Mouse (Mus musculus) hematopoietic stem cell, adult 5-6 weeks (primary cell): Measurements from ENCODE around the gene Gm21818. TPM values are rescaled to one million over a fixed set of nuclear protein-coding genes. Genes with fewer than 3 reads are reported as not detected.
"Not testable (repeated sequence)": the region's sequence is repeated elsewhere in the genome, so short reads cannot be mapped to it uniquely, and the experiment has no call there.

Source experiments
- ATAC-seq, 2 experiments: fragments of 125-278 bp in 1 of 2; replicated peaks in 1 of 2; 2 replicates each; pipeline ENCODE4 v1.8.0; 2016 to 2017; ENCODE audit warnings: inconsistent platforms in 2 of 2, mild to moderate bottlenecking in 2 of 2, moderate number of reproducible peaks in 2 of 2, low read depth in 1 of 2, moderate TSS enrichment in 1 of 2; ENCODE audit not compliant: low FRiP score in 2 of 2, poor library complexity in 2 of 2, severe bottlenecking in 2 of 2, insufficient read depth in 1 of 2, low TSS enrichment in 1 of 2
- total RNA-seq: library from RNA; stranded (forward); fragments of 172-1452, 232-1000 nt; gene quantifications from 2 replicates; pipeline ENCODE4 v1.2.3, GENCODE M21; 2017

The Gm21818 gene
- not detected in 2 replicates for total RNA-seq

DNA sequence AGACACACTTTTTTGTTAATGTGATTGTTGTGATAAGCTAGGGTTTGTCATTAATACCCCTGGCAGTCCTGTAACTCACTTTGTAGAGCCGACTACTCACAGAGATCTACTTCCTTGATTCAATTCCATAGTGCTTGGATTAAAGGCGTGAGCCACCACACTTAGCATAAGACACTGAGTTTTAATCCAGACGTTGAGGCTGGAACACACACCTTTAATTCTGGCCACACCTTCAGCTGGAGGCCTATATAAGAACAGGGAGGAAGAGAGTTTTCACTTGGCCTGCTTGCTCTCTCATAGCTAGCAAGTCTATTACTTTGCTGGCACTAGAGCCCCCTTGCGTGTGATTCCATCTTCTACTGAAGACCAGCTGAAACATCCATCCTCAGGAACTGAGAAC is at the start of gene Gm21818:
TSS of gene Gm21818 (plus strand) at position 301 of the 400 bp plus-strand sequence.
- not testable (repeated sequence) for ATAC-seq

DNA sequence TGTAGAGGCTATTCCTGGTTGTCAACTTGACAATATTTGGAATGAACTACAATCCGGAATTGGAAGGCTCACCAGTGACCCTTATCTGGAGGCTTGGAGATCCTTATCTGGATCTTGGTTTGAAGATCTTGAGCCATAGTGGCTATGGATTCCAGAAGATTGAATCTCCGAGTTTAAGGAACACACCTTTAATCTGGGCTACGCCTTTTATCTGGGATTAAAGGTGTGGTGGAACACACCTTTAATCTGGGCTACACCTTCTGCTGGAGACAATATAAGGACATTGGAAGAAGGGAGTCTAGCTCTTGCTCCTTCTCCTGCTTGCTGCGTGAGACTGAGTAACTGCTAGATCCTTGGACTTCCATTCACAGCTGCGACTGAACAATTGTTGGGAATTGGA is 32.3 kb upstream of the Gm21818 start, which contains the start of gene Gm20767:
TSS of gene Gm20767 (plus strand) at position 301 of the 400 bp plus-strand sequence.
- ATAC-seq: not testable (repeated sequence)

DNA sequence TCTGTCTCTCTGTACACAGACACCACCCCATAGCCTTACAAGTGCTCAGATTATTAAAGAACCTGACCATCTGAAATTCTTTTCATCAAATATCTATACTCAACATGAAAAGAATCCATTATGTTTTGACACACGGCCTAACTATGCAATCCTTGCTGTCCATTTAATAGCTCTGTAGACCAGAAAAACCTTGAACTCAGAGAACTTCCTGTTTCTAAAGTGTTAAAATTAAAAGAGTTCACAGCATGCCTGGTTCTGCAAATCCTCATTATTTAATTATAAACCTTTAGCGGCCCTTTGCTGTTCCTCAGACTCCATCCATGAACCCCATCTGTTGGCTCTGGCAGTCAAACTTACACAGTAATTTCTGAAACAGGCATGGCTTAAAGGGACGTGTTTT is 29.9 kb upstream of the Gm21818 start:
- ATAC-seq: not testable (repeated sequence)

DNA sequence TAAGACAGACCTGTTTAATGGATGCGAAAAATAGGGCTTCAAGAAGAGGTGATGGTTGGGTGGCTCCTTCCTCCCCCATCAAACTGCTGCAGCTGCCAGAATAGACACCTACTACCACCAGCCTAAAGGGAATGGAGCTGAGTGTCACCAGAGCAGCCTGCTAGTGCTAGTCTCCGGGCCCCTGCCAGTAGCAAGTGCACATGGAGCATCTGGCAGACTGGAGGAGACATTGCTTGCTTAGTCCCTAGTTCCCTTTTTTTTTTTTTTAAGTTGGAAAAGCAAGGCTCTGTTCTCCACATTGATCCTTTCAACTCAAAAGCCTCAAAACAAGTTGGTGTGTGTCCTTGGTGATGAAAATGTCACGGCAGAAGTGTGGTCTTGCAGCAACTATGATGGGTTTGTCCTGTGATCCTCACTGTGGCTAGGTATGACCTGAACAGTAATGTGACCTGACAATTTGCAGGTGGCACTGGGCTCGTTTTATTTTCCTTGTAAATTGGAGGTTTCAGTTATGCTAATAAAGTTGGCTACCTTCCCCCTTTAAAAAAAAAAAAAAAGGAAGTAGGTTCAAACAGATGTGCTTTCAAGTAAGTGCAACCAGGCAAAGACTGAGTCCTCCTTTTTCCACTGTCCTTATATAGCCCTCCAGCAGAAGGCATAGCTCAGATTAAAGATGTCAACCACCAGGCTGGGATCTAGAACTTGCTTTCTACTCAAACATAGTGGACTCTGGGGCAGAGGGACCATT is 22.4 kb upstream of the Gm21818 start:
- peak; percentile 71 to 81 for ATAC-seq

DNA sequence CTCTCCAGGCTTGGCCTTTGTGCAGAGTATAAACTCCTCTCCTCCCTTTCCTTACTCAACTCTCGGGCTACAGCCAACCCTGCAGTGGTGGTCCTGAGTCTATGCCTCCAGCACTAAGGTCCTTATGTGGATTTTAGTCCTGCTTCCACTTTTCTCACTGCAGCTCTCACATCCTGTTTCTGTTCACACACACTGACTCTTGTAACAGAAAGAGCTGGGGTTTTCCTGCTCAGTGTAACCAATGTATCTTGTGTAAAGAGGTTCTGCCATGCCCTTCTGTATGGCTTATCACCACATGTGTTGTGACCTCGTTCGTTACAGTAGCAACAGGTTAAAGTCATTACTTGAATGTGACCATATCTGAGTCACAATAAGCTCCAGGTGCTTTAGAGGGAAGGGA is 21.6 kb upstream of the Gm21818 start:
- ATAC-seq: peak in 1 of 2 experiments; percentile 47; a peak in 1 of 4 replicates

DNA sequence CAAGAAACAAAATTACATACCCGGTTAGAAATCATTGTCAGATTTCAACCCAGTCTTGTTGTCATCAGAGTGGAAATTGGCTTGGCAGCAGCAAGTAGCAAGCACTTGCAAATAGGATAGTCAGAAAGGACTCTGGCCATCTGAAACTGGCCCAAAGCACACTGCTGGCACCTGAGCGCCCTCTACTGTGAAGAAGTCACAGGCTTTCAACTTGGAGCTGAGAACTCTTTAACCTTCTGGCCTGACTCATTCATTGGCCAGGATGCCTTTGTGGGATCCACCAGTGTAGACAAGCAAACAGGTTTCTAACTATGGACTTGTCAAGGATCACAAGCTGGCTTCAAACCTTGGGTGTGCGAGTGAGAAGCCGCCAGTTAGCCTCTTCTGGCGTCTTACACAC is 3.9 kb upstream of the Gm21818 start:
- ATAC-seq: peak; percentile 48 to 62

DNA sequence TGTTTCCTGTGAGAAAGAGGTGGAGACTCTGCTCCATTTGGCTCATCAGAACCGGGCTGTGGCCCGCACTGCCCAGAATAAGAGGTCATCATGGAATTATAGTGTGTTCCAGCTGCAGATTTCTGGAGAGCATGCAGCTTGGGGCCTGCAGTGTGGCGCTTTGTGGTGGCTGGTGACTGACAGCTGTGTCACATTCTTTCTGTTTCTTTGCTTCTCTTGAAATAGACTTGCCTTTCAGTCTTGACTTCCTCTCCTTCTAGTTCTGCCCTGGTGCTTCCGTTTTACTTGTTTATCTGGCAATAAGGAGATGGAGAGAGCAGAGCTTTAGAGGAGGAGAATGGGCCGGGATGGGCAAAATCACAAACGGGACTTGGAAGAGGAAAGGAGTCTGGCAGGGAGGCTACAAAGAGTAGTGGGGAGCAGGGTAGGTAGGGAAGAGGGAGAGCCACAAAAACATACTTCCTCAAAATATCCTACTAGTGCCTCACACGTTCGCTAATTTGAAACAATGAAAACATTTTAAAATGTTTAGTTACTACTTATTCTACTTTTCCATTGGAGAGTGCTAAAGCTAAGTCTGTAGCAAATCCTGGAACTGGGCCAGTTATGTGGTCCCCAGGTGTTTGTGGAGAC is 24.1 kb downstream of the Gm21818 start:
- ATAC-seq: peak; percentile 73 to 82

DNA sequence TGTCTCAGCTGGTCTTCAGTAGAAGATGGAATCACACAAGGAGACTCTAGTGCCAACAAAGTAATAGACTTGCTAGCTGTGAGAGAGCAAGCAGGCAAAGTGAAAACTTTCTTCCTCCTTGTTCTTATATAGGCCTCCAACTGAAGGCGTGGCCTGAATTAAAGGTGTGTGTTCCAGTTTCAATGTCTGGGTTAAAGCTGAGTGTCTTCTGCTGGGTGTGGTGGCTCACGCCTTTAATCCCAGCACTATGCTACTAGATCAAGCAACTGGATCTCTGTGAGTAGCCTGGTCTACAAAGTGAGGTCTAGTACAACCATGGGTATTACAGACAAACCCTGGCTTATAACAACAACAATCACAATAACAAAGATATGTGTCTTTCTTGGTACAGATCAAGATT is 43.6 kb downstream of the Gm21818 start, which contains the start of gene Gm21762:
TSS of gene Gm21762 (minus strand) at position 101 of the 400 bp plus-strand sequence.
- ATAC-seq: not testable (repeated sequence)

DNA sequence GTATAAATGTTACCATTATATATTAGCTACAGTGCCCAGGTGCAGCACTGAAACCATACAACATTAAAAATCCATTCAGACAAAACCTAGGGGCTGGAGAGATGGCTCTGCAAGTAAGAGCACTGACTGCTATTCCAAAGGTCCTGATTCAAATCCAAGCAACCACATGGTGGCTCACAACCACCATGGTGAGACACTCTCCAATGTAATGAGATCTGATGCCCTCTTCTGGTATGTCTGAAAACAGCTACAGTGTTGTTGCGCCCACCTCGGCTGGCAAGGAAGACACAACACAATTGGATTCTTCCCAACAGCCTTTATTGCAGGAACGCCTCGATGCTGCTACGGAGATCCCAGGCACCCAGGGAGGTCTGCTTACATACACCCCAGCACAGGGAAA is 48.7 kb downstream of the Gm21818 start:
- ATAC-seq: not testable (repeated sequence)

DNA sequence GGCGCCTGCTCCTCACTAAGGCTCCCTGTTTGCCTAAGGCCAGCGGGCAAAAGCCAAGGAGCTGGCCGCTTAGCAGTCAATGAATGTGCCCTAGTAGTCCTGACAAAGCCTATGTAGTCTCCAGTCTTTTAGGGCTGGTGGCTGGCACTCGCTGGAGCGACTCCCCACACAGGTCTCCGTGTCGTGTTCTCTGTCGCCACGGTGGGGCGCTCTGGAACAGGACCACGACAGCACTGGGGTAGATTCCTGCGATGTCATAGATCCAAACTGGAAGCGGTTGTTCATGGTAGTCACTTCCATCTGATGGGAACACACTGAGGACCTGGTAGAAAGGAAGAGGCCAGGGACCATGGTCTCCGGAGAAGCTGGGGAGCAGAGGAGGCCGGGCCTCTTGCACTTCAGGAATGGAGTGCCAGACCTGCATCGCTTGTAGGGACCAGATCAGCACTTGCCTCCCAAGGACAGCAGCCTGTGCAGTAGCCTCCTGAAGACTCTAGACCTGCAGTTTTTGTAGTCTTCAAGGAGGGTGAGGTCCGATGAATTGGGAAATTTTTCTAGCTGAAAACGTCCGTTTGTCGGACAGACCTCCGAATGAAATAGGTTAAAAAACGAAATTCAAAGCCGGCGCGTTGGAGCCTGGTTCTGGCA is 50.9 kb downstream of the Gm21818 start:
- ATAC-seq: peak; percentile 62 to 67

Other genes starting within 250 kb of the Gm21818 start
- gene Gm21761, start 243.2 kb upstream of the Gm21818 start, total RNA-seq: not detected in 2 replicates
- not detected in 2 replicates for gene B020031M17Rik, start 221.6 kb upstream of the Gm21818 start, total RNA-seq
- gene Gm36079, start 145.4 kb upstream of the Gm21818 start, total RNA-seq: not detected in 2 replicates
- 3.9 and 8.6 TPM in 2 replicates for gene Gm21188, start 120.2 kb upstream of the Gm21818 start, total RNA-seq
- not detected in 2 replicates for gene Gm20767, start 32.2 kb upstream of the Gm21818 start, total RNA-seq
- 2.6 TPM in 1 of 2 replicates, not detected in the other for gene Gm21762, start 43.5 kb downstream of the Gm21818 start, total RNA-seq
- not detected in 2 replicates for gene Gm21731, start 66.7 kb downstream of the Gm21818 start, total RNA-seq
- gene AF067061, start 90.7 kb downstream of the Gm21818 start, total RNA-seq: not detected in 2 replicates
- 9.1 and 26.5 TPM in 2 replicates for gene BC147527, start 128.0 kb downstream of the Gm21818 start, total RNA-seq
- gene Tcstv3, start 144.4 kb downstream of the Gm21818 start, total RNA-seq: not detected in 2 replicates